Mouse (Mus musculus): Measurements from ENCODE around the gene Rnf17. TPM values are rescaled to one million over a fixed set of nuclear protein-coding genes. Genes with fewer than 3 reads are reported as not detected.

Gene Rnf17
- total and polyA plus RNA-seq, 3 experiments, result 37.0 to 183 (median 46.4) TPM

- TF ChIP-seq MYB (IDR thresholded peaks at IDR 0.05; ENCODE audit: low read depth, low read length) (no peak), CTCF (IDR thresholded peaks at IDR 0.05 in 2 of 3, conservative IDR thresholded peaks at IDR 0.05 in 1 of 3; ENCODE audit: control insufficient read depth in 1 of 3, insufficient read depth in 1 of 3, low read depth in 2 of 3, low read length in 3 of 3, poor library complexity in 1 of 3, severe bottlenecking in 1 of 3) (no peak), TAL1 (IDR thresholded peaks at IDR 0.05; ENCODE audit: low read length) (no peak), NRF1 (IDR thresholded peaks at IDR 0.05; ENCODE audit: insufficient read depth, low read depth, low read length, poor library complexity, severe bottlenecking) (no peak), MAX (IDR thresholded peaks at IDR 0.05; ENCODE audit: low read length) (no peak), MEF2A (IDR thresholded peaks at IDR 0.05; ENCODE audit: extremely low read depth, insufficient replicate concordance, low read depth, low read length, poor library complexity, severe bottlenecking) (no peak), SMC3 (IDR thresholded peaks at IDR 0.05; ENCODE audit: low read depth, low read length) (no peak), ZMIZ1 (IDR thresholded peaks at IDR 0.05; ENCODE audit: low read depth, low read length) (no peak), GATA1 (IDR thresholded peaks at IDR 0.05; ENCODE audit: low read depth, low read length) (no peak), CHD2 (IDR thresholded peaks at IDR 0.05; ENCODE audit: low read length) (no peak), SIN3A (IDR thresholded peaks at IDR 0.05; ENCODE audit: low read length) (no peak), NELFE (IDR thresholded peaks at IDR 0.05; ENCODE audit: low read depth, low read length) (no peak)
- H3K4me1 ChIP-seq (ENCODE audit: control insufficient read depth in 1 of 2, insufficient read depth in 2 of 2, low read length in 2 of 2), result no peaks in the 10 kb centered on the region
- no peak overlapping the region for H3K27ac ChIP-seq (ENCODE audit: control insufficient read depth, low read depth, low read length)
- no peak overlapping the region for H3K9ac ChIP-seq (ENCODE audit: control insufficient read depth, low read depth, low read length, poor library complexity, severe bottlenecking)
- no peak for DNase-seq (ENCODE audit: low read depth, low spot score)
- H3K9me3 ChIP-seq (replicated peaks; ENCODE audit: insufficient read depth, low read length), result no peaks in the 10 kb centered on the region
- no peaks in the 10 kb centered on the region for H3K79me2 ChIP-seq (ENCODE audit: control insufficient read depth, insufficient read depth, low read length, poor library complexity)
- no peak overlapping the region for H3K4me3 ChIP-seq (ENCODE audit: control insufficient read depth in 1 of 2, insufficient read depth in 1 of 2, low read depth in 2 of 2, low read length in 2 of 2)
- H3K27me3 ChIP-seq (ENCODE audit: control insufficient read depth in 1 of 2, insufficient read depth in 2 of 2, low read length in 2 of 2), result peaks cover 2 to 12% of the 10 kb centered on the region in 2 experiments; a peak in 3 of 4 replicates
- H3K36me3 ChIP-seq (ENCODE audit: control insufficient read depth in 1 of 2, insufficient read depth in 2 of 2, low read length in 2 of 2), result no peaks in the 10 kb centered on the region
These were observed 37.1 kb upstream of the Rnf17 start for GRCm38 (mm10) chr14:56365292-56365691.

DNA sequence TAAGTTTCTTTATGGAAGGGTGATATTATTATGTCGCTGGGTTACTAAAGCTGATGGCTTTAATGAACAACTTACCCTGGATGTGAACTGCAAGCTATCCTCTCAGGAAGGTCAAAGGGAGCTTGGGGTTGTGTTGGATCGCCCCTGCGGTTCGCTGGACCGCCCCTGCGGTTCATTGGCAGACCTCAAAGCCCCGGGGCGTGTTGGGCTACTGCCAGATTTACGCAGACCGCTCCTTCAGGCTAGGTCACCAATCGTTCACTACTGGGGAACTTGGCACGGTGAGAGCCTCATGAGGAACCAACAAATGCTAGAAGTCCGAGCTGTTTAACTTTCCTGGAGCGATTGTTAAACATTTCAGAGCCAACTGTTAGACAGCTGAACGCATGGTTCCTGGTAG, 35.7 kb upstream of the Rnf17 start:
- no peak overlapping the region for H3K9ac ChIP-seq (ENCODE audit: control insufficient read depth, low read depth, low read length, poor library complexity, severe bottlenecking)
- DNase-seq (ENCODE audit: low read depth, low spot score), result no peak
- H3K36me3 ChIP-seq (ENCODE audit: control insufficient read depth in 1 of 2, insufficient read depth in 2 of 2, low read length in 2 of 2), result no peaks in the 10 kb centered on the region
- no peaks in the 10 kb centered on the region for H3K79me2 ChIP-seq (ENCODE audit: control insufficient read depth, insufficient read depth, low read length, poor library complexity)
- H3K27ac ChIP-seq (ENCODE audit: control insufficient read depth, low read depth, low read length), result no peak overlapping the region
- no peaks in the 10 kb centered on the region for H3K4me1 ChIP-seq (ENCODE audit: control insufficient read depth in 1 of 2, insufficient read depth in 2 of 2, low read length in 2 of 2)
- TF ChIP-seq KAT2A (conservative IDR thresholded peaks at IDR 0.05; ENCODE audit: low read depth, low read length), result no peak
- TF ChIP-seq NRF1 (IDR thresholded peaks at IDR 0.05; ENCODE audit: insufficient read depth, low read depth, low read length, poor library complexity, severe bottlenecking), result no peak
- TF ChIP-seq MYB (IDR thresholded peaks at IDR 0.05; ENCODE audit: low read depth, low read length), result no peak
- TF ChIP-seq TCF12 (IDR thresholded peaks at IDR 0.05; ENCODE audit: low read depth, low read length), result no peak
- no peak for TF ChIP-seq MAZ (IDR thresholded peaks at IDR 0.05; ENCODE audit: low read depth, low read length)
- no peak for TF ChIP-seq MYC (IDR thresholded peaks at IDR 0.05; ENCODE audit: low read depth, low read length)
- no peak for TF ChIP-seq GABPA (IDR thresholded peaks at IDR 0.05; ENCODE audit: low read depth, low read length)
- TF ChIP-seq ETS1 (IDR thresholded peaks at IDR 0.05; ENCODE audit: low read depth, low read length), result no peak
- no peak for TF ChIP-seq ZMIZ1 (IDR thresholded peaks at IDR 0.05; ENCODE audit: low read depth, low read length)
- TF ChIP-seq MXI1 (IDR thresholded peaks at IDR 0.05; ENCODE audit: low read depth, low read length), result no peak
- TF ChIP-seq ZKSCAN1 (IDR thresholded peaks at IDR 0.05; ENCODE audit: low read depth, low read length), result no peak
- no peak for TF ChIP-seq JUND (IDR thresholded peaks at IDR 0.05; ENCODE audit: low read depth, low read length)
- no peak for TF ChIP-seq ZC3H11A (IDR thresholded peaks at IDR 0.05; ENCODE audit: low read depth, low read length)
- TF ChIP-seq RCOR1 (IDR thresholded peaks at IDR 0.05; ENCODE audit: low read depth, low read length), result no peak
- peaks cover 2 to 13% of the 10 kb centered on the region in 2 experiments; a peak in 3 of 4 replicates for H3K27me3 ChIP-seq (ENCODE audit: control insufficient read depth in 1 of 2, insufficient read depth in 2 of 2, low read length in 2 of 2)
- no peaks in the 10 kb centered on the region for H3K9me3 ChIP-seq (replicated peaks; ENCODE audit: insufficient read depth, low read length)
- H3K4me3 ChIP-seq (ENCODE audit: control insufficient read depth in 1 of 2, insufficient read depth in 1 of 2, low read depth in 2 of 2, low read length in 2 of 2), result no peak overlapping the region
